Mouse (Mus musculus) bone marrow macrophage, adult 2 months (primary cell): ENCODE data around the gene Barhl1.

ENCODE experiments used
- CTCF ChIP-seq: IDR thresholded peaks from 2 replicates; pipeline ENCODE4 v1.5.1; 2012; ENCODE audit warnings: low read depth, mild to moderate bottlenecking, low read length, moderate library complexity
- POLR2A ChIP-seq: IDR thresholded peaks from 2 replicates; pipeline ENCODE4 v1.6.1; 2012; ENCODE audit warnings: mild to moderate bottlenecking, low read depth, low read length, borderline replicate concordance

DNA sequence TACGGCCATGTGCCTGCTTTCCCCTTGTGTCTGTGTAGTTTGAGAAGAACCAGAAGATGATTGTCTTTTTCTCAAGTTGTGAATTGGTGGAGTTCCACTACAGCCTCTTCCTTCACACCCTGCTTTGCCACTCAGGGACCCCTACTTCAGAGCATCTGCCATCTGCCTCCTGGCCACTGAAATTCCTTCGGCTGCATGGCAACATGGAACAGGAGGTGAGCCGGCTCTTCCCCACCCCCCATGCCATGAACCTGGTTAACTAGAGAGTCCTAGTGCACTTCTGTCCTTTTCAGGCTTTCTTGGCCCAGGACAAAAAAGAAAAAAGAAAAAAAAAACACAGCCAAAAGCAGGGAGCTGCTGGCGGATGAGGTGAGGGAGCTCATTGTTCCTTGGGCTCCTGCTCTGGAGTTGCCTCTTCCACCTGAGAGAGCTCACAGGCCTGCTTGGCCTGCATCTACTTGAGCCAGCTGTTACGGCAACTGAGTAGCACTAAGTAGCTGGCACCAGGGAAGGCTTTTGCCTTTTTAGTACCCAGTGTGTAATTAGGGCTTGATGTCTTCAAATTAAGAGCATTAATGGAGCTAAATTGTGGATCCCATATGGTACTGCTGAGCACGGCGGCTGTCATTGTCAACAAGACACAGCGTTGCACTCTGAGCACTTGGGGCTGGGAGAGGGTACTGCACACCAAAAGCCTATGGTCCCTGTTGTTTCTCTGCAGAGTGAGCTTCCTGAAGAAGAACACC, 55.6 kb downstream of the Barhl1 start:
- TF ChIP-seq POLR2A: no peak
- no peak for TF ChIP-seq CTCF
